Mouse (Mus musculus): ENCODE data around the gene Fancg.

DNA sequence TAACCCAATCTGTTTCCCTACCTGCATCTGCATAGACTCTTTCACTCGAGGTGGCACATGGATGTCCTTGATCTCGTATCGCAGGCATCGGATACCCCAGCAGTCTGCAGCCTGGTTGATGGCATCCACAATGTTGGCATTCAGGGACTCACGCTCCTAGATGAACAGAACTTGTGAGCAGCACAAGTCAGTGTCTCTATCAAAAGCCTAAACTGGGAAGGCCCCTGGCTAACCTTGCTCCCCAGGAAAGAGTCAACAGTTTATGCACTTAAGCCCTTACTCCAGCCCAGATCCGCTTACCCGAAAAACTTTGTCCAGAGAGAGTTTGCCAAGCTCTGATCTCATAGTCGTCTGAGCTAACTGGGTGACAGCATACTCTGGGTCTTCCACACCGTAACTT lies 19.4 kb upstream of the Fancg start:
- TF ChIP-seq GATA1 (IDR thresholded peaks at IDR 0.05; ENCODE audit: borderline replicate concordance, low read length), result no peak
- no peak for TF ChIP-seq FLI1 (IDR thresholded peaks at IDR 0.05; ENCODE audit: low read length)

Data from megakaryocyte, embryonic 14.5 days (primary cell).